Mouse (Mus musculus) frontal cortex, adult 2 months (tissue): ENCODE measurements at regions not wholly inside any gene's neighbourhood (a gene's known extent, or its start where the extent isn't known, plus 50 kb on each side); places are given as distances from the start of the nearest gene placed in this dataset.
"Not testable (repeated sequence)": the region's sequence is repeated elsewhere in the genome, so short reads cannot be mapped to it uniquely, and the experiment has no call there.

Experiments
- DNase-seq, 2 experiments: peaks; one replicate each; pipeline ENCODE4 v3.0.0; 2022; ENCODE audit warnings: low spot score in 1 of 2; ENCODE audit errors: extremely low spot score in 1 of 2

DNA sequence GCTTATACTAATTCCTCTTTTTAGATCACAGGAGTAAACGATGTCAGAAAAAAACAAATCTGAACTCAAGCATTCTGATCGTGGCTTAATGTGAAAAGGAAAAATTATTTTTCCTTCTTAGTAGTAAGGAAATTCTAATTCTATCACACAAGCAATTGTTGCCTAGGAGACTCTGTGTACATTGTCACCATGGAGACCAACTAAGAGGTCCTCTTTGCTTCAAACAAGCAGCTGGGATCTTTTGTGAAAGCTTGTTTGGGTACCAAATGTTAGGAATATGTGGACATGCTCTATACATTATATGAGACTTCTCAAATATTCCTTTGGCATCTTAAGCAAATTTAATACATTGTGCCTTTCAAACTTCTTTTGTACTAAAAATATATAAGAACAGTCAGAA, 345.9 kb upstream of the Atp10a start:
- DNase-seq = peak; percentile 14 to 20

DNA sequence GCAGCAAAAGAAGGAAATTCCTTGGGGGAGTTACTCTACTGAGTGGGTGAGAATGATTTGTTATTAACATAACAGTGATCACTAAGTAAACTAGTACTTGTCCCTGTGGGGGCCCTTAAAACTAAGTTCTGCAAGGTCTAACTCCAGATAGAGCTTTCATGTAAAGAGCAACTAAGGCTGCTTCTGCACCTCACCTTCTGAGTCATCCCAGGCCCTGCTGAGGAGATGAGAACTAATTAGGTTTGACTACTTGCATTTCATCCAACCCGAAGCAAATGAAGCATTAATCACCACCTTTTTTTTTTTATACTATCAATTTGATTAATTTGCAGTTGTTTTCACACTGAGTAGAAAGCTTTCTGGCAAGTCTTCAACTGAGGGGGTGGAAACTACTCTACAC, 333.6 kb upstream of the Atp10a start:
- DNase-seq = peak in 1 of 2 experiments; percentile 23

DNA sequence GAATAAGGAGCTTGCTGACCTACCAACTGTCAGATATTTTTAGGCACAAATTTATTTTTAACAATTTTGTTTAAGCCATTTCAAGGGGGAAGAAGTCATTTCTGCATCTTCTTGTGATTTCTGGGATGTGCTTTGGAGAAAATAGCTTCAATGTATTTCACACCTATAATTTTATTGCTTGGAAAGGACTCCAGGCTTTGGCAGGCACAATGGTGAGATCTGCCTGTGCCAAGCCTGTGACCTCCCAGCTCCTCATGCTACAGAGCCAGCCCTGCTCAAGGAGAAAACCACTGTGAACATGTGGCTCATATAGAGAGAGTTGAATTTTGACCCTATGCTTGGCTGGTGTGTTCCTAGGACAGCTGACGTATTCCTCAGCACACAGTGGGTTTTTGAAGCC, 288.6 kb upstream of the Atp10a start:
- DNase-seq = peak in 1 of 2 experiments; percentile 10

DNA sequence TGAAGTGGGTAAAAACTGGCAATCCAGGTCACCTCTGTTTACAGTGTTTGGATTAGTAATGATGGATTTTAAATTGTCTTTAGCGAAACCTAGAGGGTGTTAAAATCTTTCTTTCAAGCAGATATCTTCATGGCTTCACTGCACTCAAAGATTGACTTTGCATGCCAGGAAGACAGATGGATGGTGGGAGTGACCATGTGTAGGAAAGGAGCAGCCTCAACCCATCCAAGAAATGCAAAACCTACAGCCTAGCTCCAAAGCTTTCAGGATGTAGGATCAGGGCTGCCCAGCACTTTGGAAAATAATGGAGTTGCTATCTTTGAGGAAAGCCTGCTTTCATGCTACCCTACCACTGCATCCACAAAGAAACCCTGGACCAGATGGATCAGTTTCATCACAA, 272.6 kb upstream of the Atp10a start:
- DNase-seq = peak; percentile 48 to 81

DNA sequence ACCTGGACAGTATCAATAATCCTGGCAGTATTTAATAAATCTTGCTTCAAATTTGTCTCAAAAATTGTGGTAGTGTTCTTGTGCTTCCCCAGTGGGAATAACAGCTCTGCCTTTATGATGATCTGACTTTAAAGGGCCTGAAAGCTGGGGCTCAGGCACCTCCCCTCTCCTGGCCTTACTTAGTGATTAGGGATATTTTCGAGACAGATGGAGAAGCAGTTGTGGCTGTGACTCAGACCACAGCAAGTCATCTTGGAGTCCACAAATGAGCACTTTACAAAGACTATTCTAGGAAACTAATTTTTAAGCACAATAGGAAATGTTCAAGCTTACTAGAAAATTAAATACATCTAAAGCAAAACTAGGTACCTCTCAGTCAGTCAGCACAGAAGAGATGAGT, 267.6 kb upstream of the Atp10a start:
- no peak for DNase-seq

DNA sequence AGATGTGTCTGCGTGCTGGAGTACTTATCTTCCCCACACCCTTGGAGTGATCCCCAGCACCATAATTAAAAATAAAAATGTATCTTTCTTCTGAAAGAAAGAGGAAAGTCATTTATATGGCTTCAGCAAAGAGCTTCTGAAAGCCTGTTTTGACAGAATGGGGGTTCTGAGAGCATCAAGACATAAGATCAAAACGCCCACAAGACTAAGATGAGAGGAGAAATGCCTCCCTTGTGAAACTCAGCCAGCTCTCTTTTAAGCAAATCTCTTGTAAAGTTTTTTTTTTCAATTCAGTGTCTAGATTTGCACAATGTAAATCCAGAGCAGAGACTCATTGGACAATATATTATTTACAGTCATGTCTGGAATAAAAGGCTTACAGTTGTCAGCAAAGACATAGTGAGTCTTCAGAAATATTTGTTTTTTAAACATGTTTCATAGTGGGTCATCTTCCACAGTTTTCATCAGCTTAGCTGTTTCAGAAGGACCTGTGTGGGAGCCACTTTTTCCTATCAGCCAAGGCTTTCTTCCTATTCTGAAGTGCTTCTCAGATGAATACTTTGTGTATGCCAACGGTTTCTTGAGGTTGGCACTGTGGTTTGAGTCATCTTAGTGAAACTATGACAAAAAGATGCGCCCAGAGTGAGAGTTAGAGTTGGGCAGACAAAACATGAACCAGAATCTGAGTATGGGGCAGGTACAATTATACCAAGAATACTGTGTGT, 263.4 kb upstream of the Atp10a start:
- peak in 1 of 2 experiments; percentile 23 for DNase-seq

DNA sequence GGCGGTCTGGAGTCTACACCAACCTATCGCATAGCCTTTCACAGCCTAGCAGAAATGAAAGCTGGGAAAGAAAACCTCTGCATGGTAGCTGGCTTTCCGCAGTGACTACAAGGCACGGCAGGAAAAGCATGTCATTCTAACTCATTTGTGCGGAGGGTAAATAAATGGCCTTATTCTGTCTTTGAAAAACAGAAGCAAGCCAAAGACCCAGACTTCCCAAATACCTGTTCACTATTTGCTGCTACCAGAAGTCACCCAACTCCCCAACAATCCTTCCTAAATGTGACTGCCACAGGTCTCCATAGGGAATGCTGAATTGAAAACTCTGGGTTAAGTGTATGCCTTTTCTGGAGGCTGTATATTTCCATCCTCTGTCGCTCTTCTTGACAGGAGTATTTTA, 258.0 kb upstream of the Atp10a start:
- DNase-seq = peak in 1 of 2 experiments; percentile 13

DNA sequence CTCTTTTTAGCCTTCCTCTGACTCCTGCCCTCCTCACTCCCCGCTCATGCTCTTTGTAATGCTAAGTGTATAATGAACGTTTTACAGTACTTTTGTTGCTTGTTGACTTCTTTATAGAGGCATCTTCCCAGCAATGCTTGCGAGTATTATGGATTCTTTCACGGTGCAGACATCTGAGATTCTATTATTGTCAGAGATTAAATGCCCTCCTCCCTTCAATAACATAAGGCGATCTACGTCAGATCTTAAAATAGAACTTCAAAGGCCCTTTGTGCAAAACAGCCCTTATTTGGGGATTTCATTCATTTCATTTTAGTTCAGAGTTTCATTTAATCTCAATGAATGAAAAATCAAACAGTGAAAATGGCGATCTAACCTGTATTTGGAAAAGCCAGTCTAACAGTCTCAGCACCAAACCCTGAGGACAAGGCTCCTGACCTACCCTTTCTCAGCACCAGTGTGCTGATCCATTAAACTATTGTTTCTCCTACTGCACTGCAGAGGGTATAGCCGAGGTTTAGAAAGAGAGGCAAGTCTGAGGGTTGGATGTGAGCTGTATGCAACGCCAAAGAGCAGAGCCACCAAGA, 257.3 kb upstream of the Atp10a start:
- DNase-seq = peak in 1 of 2 experiments; percentile 48

DNA sequence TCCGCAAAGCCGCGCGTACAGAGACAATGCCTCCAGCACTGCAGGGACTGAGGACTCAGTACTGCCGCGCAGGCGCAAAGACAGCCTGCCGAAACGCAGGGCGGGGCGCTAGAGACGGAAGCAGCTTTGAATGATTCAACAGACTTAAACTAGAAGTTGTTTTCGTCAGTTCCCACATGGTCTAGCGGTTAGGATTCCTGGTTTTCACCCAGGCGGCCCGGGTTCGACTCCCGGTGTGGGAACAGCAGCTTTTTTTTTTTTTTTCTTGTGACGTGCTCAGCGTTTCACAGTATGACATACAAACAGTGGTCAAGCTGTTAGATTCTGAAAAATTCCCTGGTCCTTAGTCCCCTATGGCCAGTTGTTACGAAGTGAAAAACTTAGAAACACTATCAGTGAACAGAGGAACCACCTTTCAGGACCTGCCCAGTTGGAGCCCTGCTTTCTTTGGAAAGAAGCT, 256.8 kb upstream of the Atp10a start:
- DNase-seq = peak; percentile 89 to 99

DNA sequence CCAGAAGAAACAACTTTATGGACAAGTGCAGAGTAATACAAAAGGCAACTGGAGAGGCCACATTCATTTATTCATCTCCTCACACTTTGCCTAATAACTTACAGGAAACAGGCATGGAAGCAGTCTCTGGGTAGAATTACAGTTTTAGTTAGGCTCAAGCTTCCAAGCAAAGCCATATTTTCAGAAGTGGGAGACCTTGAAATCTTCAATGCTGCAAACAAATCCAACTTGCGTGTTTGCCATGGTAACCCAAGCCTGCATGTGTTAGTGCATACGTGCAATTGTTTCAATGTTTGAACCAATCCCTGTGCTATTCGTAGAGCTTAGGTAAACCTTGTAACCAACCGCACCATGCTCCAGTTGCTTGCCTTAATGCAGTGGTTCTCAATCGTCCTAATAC, 256.3 kb upstream of the Atp10a start:
- no peak for DNase-seq

DNA sequence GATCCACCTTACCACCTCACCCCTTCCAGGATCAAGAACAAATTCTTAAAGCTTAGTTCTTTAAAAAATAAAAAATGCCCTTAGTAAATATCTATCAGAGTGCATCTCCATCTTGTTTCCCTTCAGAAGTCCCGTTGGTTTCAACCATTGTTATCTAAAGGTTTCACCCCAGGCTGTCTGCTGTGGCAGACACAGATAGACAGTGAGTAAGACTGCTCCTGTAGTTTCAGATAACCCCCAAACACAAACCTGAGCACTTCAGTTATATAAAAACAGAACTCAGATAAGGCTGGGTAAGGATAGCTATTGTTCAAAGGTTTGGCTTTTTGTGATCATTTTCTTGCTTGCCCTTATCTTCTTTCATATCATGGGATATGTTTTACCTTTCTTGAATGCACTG, 255.4 kb upstream of the Atp10a start:
- no peak for DNase-seq

DNA sequence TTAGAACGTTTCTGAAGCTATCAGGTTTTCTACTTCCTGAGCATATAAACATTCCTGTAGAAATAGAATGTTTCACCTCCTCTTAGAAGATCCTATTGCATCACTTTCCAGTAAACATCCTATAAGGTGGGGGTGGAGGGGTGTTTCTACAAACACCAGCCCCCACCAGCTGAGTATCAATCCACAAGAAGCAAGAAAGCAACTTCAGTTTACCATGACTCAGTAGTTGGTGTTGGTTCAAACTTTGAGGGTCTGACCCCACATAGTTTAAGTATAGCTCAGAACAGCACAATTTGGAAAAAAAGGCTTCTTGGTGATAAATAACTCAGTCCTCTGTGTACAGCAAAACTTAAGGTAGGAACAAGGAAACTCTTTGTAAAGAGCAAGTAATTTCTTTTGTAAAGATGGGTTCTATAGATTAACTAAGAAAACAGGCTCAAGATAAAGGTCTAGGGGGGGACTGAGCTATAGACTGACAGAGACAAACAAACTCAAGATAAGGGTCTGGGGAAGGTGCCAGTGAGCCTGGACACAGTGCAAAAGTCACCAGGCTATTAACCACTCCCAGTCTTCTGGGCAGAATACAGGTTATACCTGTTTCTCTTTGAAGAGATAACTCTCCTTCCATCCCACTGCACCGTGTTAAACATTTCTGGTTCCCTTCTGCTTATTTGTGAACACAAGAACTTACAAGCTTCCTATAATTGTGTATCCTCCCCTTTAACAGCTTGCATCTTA, 218.9 kb upstream of the Atp10a start:
- DNase-seq = no peak

DNA sequence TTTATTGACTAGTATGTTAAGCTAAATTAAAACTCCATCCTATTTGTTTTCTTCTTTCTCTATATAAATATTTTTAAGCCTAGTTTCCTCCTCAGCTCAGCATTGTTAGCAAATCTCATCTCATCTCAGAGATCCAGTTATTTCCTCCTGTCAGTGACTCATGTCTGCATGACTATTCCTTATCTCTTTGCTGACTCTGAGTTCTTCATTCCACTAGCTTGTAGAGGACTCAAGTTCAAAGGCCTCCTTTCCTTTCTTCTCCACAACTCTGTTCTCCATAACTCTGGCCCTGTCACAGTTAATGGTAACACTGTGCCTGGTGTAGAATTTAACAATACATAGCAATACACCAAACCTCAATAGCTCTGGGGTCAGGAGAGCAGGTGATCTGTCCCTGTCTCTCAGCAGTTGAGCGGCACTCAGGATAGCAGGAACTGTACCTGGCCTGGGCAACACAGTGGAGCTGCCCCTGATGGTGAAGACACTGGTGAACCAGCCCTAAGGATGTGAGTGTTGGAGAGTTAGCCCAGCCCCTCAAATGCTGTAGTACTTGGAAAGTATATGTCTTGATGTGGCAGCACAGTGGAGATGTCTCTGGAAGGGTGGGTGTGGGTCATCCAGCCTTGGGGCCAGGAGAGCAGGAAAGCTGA, 213.3 kb upstream of the Atp10a start:
- no peak for DNase-seq

DNA sequence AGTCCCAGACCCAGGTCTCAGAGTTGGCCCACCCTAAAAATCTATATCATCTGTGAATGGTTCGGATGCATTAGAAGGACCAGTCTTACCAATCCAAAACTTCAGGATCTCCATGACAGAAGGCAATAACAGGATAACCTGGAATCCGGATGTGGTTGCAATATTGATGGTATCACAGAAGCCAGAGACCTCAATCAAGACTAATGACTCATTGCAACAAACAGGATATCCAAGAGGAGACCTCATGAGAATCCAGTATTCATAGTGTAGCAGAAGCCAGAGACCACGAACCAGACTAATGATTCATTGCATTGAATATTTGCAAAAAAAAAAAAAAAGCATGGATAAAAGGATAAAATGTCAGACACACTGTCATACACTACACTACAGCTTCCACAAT, 212.7 kb upstream of the Atp10a start:
- no peak for DNase-seq

DNA sequence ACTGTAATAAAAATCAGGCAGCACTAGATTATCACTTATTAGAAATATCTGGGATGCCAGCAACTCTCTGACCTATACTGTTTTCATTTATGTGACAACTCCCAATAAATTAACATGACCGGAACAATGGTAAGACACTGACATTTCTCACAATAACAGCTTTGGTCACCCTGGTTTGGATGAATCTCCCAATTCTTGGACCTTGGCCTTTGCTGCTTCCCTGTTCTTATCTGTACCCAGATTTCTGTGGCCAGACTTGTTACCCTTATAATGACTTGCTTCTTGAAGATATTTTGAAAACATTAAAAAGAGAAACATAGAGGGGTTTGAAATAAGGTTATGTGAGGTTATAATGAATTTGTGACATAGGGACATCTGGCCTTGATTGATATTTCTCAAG, 210.2 kb upstream of the Atp10a start:
- no peak for DNase-seq

DNA sequence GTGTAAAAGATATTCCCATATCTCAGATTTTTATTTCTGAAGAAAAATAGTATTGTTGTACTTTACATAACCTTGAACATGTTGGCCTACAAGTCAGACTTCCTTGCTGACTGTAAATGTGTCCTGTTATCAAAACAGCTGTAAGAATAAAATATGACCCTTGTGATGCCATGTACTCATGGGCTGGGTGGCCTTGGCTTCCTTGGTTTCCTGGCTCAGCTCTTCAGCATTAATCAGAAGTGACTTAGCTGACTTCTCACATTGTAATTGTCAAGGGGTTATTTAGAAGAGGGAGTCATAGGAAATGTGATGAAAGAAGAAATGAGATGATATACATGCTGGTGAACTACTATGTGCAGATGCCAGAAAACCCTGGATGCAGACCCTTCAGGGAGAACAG, 209.7 kb upstream of the Atp10a start:
- DNase-seq = no peak

DNA sequence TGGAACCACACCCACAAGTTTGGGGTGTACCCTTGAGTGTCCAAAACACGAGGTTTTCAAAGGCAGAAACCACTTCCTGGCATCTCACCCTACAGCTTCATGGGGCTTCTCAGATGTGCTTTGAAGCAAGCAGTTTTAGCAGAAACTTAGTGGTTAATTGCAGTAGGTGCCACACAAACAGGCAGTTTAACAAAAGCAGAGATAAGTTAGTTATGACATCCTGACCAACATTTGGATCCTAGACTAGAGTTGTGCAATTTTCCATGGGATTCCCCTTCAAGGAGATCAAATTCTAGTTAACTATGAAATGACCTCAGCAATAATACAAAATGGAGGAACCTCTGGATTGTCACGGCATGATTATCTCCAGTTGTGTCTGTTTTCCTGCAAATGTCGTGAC, 207.2 kb upstream of the Atp10a start:
- no peak for DNase-seq

DNA sequence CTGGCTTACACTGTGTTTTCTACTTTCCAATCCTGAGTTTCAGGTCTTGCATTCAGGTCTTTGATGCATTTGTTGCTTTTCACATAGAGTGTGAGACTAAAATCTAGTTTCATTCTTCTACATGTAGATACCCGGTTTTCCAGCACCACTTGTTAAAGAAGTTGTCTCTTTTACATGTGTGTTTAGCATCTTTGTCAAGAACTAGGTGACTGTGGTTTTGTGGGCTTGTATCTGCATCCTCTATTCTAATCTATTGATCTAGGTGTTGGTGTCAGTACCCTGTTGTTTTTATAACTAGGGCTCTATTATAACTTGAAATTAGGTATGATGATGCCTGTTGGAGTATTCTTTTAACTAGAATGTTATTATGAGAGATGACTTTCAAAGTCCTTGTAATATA, 204.0 kb upstream of the Atp10a start:
- DNase-seq = no peak

DNA sequence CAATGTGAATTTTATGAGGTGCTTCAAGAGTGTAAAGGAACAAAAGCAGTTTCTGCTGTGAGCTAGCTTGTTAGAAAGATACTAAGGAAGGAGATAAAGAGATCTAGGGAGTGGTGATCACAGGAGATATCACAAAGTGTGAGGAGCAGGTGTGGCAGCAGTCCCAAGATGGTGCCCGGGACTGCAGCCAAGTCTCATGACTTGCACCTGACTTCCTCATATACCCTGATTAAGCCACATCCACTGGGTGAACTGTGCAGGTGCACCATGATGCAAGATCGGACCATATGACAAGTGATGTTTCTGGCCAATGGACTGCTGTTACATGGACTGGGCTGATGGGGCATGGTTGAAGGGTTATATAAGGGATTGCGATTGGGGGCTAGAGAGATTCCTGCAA, 197.8 kb upstream of the Atp10a start:
- not testable (repeated sequence) for DNase-seq

DNA sequence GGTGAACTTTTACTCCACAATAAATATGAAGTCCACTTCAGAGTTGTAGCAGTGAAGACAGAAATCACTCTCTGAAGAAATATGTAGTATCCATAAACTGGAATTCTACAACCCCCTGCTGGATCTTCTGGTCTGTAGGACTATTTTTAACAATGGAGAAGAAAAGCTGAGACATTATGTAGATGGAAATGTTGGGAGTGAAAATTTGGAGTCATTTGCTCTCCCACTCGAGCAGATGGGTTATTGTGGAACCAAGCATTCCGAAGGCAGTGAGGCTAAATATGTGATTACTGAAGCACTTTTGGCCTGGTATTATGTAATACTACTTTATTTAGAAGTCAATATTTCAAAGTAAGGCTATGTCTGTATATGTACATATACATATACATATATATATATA, 195.0 kb upstream of the Atp10a start:
- peak; percentile 19 to 59 for DNase-seq

DNA sequence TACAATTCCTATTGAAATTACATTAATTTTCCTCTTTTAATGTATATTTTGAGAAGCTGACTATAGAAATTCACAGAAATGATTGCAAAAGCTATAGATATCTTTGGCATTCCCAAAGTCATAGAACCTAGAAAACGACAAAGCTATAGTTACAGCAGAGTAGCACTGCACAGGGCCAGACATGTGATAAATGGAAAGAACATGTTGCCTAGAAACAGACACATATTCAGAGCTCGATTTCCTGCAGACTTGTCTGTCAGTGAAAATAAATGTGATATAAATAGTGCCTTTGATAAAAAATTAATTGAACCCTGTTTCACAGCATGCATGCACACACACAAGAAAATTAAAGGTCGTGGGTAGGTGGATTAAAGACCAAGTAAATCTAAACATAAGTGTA, 182.8 kb upstream of the Atp10a start:
- peak in 1 of 2 experiments; percentile 29 for DNase-seq
